Mouse (Mus musculus) adrenal gland, postnatal 14 days (tissue): ENCODE results near the gene Txndc12. TPM values are rescaled to one million over a fixed set of nuclear protein-coding genes. Genes with fewer than 3 reads are reported as not detected.

Experiments used
- total RNA-seq: library from RNA; stranded (reverse); gene quantifications from 2 replicates; pipeline ENCODE4 v1.2.3, GENCODE M21; 2021

Txndc12 gene
- total RNA-seq, 1 experiment from 2014 or later: 73.9 TPM

Other genes starting within 250 kb of the Txndc12 start
- 31.5 and 39.8 TPM in 2 replicates for gene Cc2d1b, start 214.7 kb upstream of the Txndc12 start, total RNA-seq
- 0.59 and 0.68 TPM in 2 replicates for gene 3110021N24Rik, start 115.0 kb upstream of the Txndc12 start, total RNA-seq
- 22.7 and 24.0 TPM in 2 replicates for gene Zfyve9, start 53.8 kb upstream of the Txndc12 start, total RNA-seq
- gene Btf3l4, start 987 bp upstream of the Txndc12 start, total RNA-seq: 116 and 127 TPM in 2 replicates
- gene Kti12, start 13.2 kb downstream of the Txndc12 start, total RNA-seq: 29.3 and 32.1 TPM in 2 replicates
- gene A730015C16Rik, start 14.0 kb downstream of the Txndc12 start, total RNA-seq: 0.53 TPM in 1 of 2 replicates, not detected in the other
- 40.1 and 50.7 TPM in 2 replicates for gene Rab3b, start 44.5 kb downstream of the Txndc12 start, total RNA-seq
- 105 and 108 TPM in 2 replicates for gene Nrd1, start 166.1 kb downstream of the Txndc12 start, total RNA-seq